Mouse (Mus musculus) CH12.LX (cell line): ENCODE results near the gene Olfr1316. TPM values are rescaled to one million over a fixed set of nuclear protein-coding genes. Genes with fewer than 3 reads are reported as not detected.

Source experiments
- DNase-seq: peaks from one replicate; pipeline ENCODE4 v3.0.0-alpha.2; 2013; ENCODE audit errors: extremely low read depth
- H3K27ac ChIP-seq: 2 replicates; pipeline ENCODE4 v1.5.1; 2012; ENCODE audit warnings: low read depth, mild to moderate bottlenecking, control low read depth, moderate library complexity; ENCODE audit not compliant: insufficient read depth
- H3K27me3 ChIP-seq: replicated peaks from 2 replicates; pipeline ENCODE3; 2012; ENCODE audit warnings: inconsistent platforms
- H3K36me3 ChIP-seq, 2 experiments: replicated peaks in 1 of 2; 2 replicates each; pipeline versions ENCODE3 to v1.6.1; 2012; ENCODE audit warnings: inconsistent platforms in 1 of 2, low read length in 1 of 2, mild to moderate bottlenecking in 1 of 2, mixed read lengths in 1 of 2, moderate library complexity in 1 of 2; ENCODE audit not compliant: control insufficient read depth in 1 of 2, insufficient read depth in 1 of 2
- H3K4me1 ChIP-seq, 2 experiments: 2 replicates each; pipeline ENCODE4 v1.6.1; 2012; ENCODE audit warnings: inconsistent platforms in 1 of 2, moderate library complexity in 1 of 2; ENCODE audit not compliant: insufficient read depth in 2 of 2, control insufficient read depth in 1 of 2
- H3K4me2 ChIP-seq: 2 replicates; pipeline ENCODE4 v1.6.1; 2012; ENCODE audit warnings: low read depth, mild to moderate bottlenecking, control low read depth; ENCODE audit not compliant: poor library complexity, insufficient read depth, severe bottlenecking
- H3K4me3 ChIP-seq, 3 experiments: fragments of 150-350 bp in 1 of 3; sonication (generic) in 1 of 3; replicated peaks in 1 of 3; 2 replicates each; pipeline versions ENCODE3 to v1.5.1; 2011 to 2012; ENCODE audit warnings: low read depth in 2 of 3, low read length in 2 of 3, mild to moderate bottlenecking in 2 of 3, moderate library complexity in 2 of 3, control low read depth in 1 of 3, improper control_type of control experiment in 1 of 3, inconsistent platforms in 1 of 3, mixed read lengths in 1 of 3; ENCODE audit not compliant: poor library complexity in 1 of 3
- H3K79me2 ChIP-seq: replicated peaks from 2 replicates; pipeline ENCODE4 v1.6.1; 2012; ENCODE audit warnings: mild to moderate bottlenecking, moderate library complexity; ENCODE audit not compliant: control insufficient read depth, poor library complexity, insufficient read depth, severe bottlenecking; ENCODE audit errors: extremely low read depth
- H3K9ac ChIP-seq: 2 replicates; pipeline ENCODE4 v1.6.1; 2012; ENCODE audit warnings: low read depth, mild to moderate bottlenecking, control low read depth, moderate library complexity; ENCODE audit not compliant: insufficient read depth
- H3K9me3 ChIP-seq: replicated peaks from 2 replicates; pipeline ENCODE3; 2012; ENCODE audit warnings: low read length, inconsistent platforms, mixed read lengths
- BHLHE40 ChIP-seq: IDR thresholded peaks from 2 replicates; pipeline ENCODE4 v1.6.1; 2011; ENCODE audit warnings: mild to moderate bottlenecking, low read depth, low read length, improper control_type of control experiment
- CHD2 ChIP-seq: IDR thresholded peaks from 2 replicates; pipeline ENCODE4 v1.6.1; 2011; ENCODE audit warnings: low read length, improper control_type of control experiment
- JUN ChIP-seq: IDR thresholded peaks from 2 replicates; pipeline ENCODE4 v1.6.1; 2011; ENCODE audit warnings: low read depth, mild to moderate bottlenecking, low read length, improper control_type of control experiment, moderate library complexity; ENCODE audit not compliant: insufficient read depth
- ZKSCAN1 ChIP-seq: IDR thresholded peaks from 2 replicates; pipeline ENCODE4 v1.6.1; 2012; ENCODE audit warnings: low read depth, inconsistent platforms, low read length, improper control_type of control experiment, borderline replicate concordance
- dilution Hi-C: fragments of 300-500 bp; cut with MboI; formaldehyde crosslinking; loops from 2 replicates; pipeline ENCODE4 v1.14.3; 2020; ENCODE audit warnings: low sequenced_read_pairs; ENCODE audit not compliant: extremely low pct_unique_long_range_greater_than_20kb, extremely low pct_ligation_motif_present
- in situ Hi-C: fragments of 300-500 bp; cut with MboI; formaldehyde crosslinking; loops from 3 replicates; pipeline ENCODE4 v1.14.3; 2019; ENCODE audit warnings: low sequenced_read_pairs, low pct_ligation_motif_present, low pct_unique_long_range_greater_than_20kb, mixed read lengths
- polyA plus RNA-seq: library from polyadenylated mRNA; unstranded; fragments of >175 nt; gene quantifications from 2 replicates; pipeline ENCODE4 v1.2.1, GENCODE M21; 2012; ENCODE audit warnings: low read depth; ENCODE audit not compliant: insufficient read length
- total RNA-seq, 2 experiments: library from RNA; depleted of rRNA; stranded (reverse); fragments of 300-350 nt in 1 of 2; fragments of >200 nt in 1 of 2; gene quantifications; 2 replicates each; pipeline ENCODE4 v1.2.3; 2012 to 2014

The Olfr1316 gene
- total and polyA plus RNA-seq, 3 experiments: not detected

DNA sequence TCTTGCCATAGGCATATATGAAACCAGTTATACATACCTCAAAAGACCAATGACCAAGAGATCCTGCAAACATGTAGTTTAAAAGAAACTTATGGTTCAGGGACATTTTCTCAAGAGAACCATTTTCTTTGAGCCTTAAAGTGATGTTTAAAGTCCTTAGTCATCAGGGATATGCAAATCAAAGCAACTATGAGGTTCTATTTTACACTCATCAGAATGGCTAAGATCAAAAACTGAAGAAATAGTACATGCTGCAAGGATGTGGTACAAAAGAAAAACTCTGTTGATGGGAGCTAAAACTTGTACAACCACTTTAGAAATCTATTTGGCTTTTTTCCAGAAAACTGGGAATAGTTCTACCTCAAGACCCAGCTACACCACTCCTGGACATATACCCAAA is 57.0 kb downstream of the Olfr1316 start, which contains the start of gene Olfr1313:
Gene Olfr1313 (minus strand): TSS at position 101 of the 400 bp plus-strand sequence.
- in situ Hi-C loops: no loop called here
- no peak for TF ChIP-seq ZKSCAN1
- no peak for TF ChIP-seq CHD2
- no peak for TF ChIP-seq JUN
- TF ChIP-seq BHLHE40: no peak
- TF ChIP-seq, all 38 proteins: peak for 0
- no peaks in the 10 kb centered on the region for H3K79me2 ChIP-seq
- H3K27me3 ChIP-seq: peaks cover 7% of the 10 kb centered on the region
- no peaks in the 10 kb centered on the region for H3K9me3 ChIP-seq
- dilution Hi-C loops: no loop called here
- no peak within 1 kb of the TSS for H3K4me3 ChIP-seq
- H3K4me2 ChIP-seq: no peak within 1 kb of the TSS
- no peak for DNase-seq
- H3K27ac ChIP-seq: no peak within 1 kb of the TSS
- H3K36me3 ChIP-seq: no peaks in the 10 kb centered on the region
- H3K9ac ChIP-seq: no peak within 1 kb of the TSS
- H3K4me1 ChIP-seq: no peaks in the 10 kb centered on the region

Other genes starting within 250 kb of the Olfr1316 start
- gene Olfr1306, start 218.7 kb downstream of the Olfr1316 start, total RNA-seq (2012; rRNA removed): not detected in 2 replicates
- not detected in 2 replicates for gene Olfr1306, start 218.7 kb downstream of the Olfr1316 start, total RNA-seq (2014; rRNA removed)
- not detected in 2 replicates for gene Olfr1306, start 218.7 kb downstream of the Olfr1316 start, polyA plus RNA-seq
- gene Olfr1307, start 185.5 kb downstream of the Olfr1316 start, total RNA-seq (2012; rRNA removed): not detected in 2 replicates
- not detected in 2 replicates for gene Olfr1307, start 185.5 kb downstream of the Olfr1316 start, total RNA-seq (2014; rRNA removed)
- gene Olfr1307, start 185.5 kb downstream of the Olfr1316 start, polyA plus RNA-seq: not detected in 2 replicates
- not detected in 2 replicates for gene Olfr1308, start 170.0 kb downstream of the Olfr1316 start, total RNA-seq (2012; rRNA removed)
- not detected in 2 replicates for gene Olfr1308, start 170.0 kb downstream of the Olfr1316 start, total RNA-seq (2014; rRNA removed)
- gene Olfr1308, start 170.0 kb downstream of the Olfr1316 start, polyA plus RNA-seq: not detected in 2 replicates
- not detected in 2 replicates for gene Olfr1309, start 144.7 kb downstream of the Olfr1316 start, total RNA-seq (2012; rRNA removed)
- gene Olfr1309, start 144.7 kb downstream of the Olfr1316 start, total RNA-seq (2014; rRNA removed): not detected in 2 replicates
- not detected in 2 replicates for gene Olfr1309, start 144.7 kb downstream of the Olfr1316 start, polyA plus RNA-seq
- gene Olfr1310, start 122.3 kb downstream of the Olfr1316 start, total RNA-seq (2012; rRNA removed): not detected in 2 replicates
- gene Olfr1310, start 122.3 kb downstream of the Olfr1316 start, total RNA-seq (2014; rRNA removed): not detected in 2 replicates
- gene Olfr1310, start 122.3 kb downstream of the Olfr1316 start, polyA plus RNA-seq: not detected in 2 replicates
- not detected in 2 replicates for gene Olfr1311, start 110.6 kb downstream of the Olfr1316 start, total RNA-seq (2012; rRNA removed)
- not detected in 2 replicates for gene Olfr1311, start 110.6 kb downstream of the Olfr1316 start, total RNA-seq (2014; rRNA removed)
- not detected in 2 replicates for gene Olfr1311, start 110.6 kb downstream of the Olfr1316 start, polyA plus RNA-seq
- gene Olfr1312, start 84.7 kb downstream of the Olfr1316 start, total RNA-seq (2012; rRNA removed): not detected in 2 replicates
- not detected in 2 replicates for gene Olfr1312, start 84.7 kb downstream of the Olfr1316 start, total RNA-seq (2014; rRNA removed)
- not detected in 2 replicates for gene Olfr1312, start 84.7 kb downstream of the Olfr1316 start, polyA plus RNA-seq
- gene Olfr1313, start 57.1 kb downstream of the Olfr1316 start, total RNA-seq (2012; rRNA removed): not detected in 2 replicates
- not detected in 2 replicates for gene Olfr1313, start 57.1 kb downstream of the Olfr1316 start, total RNA-seq (2014; rRNA removed)
- not detected in 2 replicates for gene Olfr1313, start 57.1 kb downstream of the Olfr1316 start, polyA plus RNA-seq
- gene Olfr1314, start 38.2 kb downstream of the Olfr1316 start, total RNA-seq (2012; rRNA removed): not detected in 2 replicates
- not detected in 2 replicates for gene Olfr1314, start 38.2 kb downstream of the Olfr1316 start, total RNA-seq (2014; rRNA removed)
- gene Olfr1314, start 38.2 kb downstream of the Olfr1316 start, polyA plus RNA-seq: not detected in 2 replicates
- not detected in 2 replicates for gene Olfr1315-ps1, start 19.5 kb downstream of the Olfr1316 start, total RNA-seq (2012; rRNA removed)
- not detected in 2 replicates for gene Olfr1315-ps1, start 19.5 kb downstream of the Olfr1316 start, total RNA-seq (2014; rRNA removed)
- not detected in 2 replicates for gene Olfr1315-ps1, start 19.5 kb downstream of the Olfr1316 start, polyA plus RNA-seq
- not detected in 2 replicates for gene Olfr1317, start 5.4 kb upstream of the Olfr1316 start, total RNA-seq (2012; rRNA removed)
- gene Olfr1317, start 5.4 kb upstream of the Olfr1316 start, total RNA-seq (2014; rRNA removed): not detected in 2 replicates
- gene Olfr1317, start 5.4 kb upstream of the Olfr1316 start, polyA plus RNA-seq: not detected in 2 replicates
- not detected in 2 replicates for gene Olfr1318, start 19.2 kb upstream of the Olfr1316 start, total RNA-seq (2012; rRNA removed)
- gene Olfr1318, start 19.2 kb upstream of the Olfr1316 start, total RNA-seq (2014; rRNA removed): not detected in 2 replicates
- gene Olfr1318, start 19.2 kb upstream of the Olfr1316 start, polyA plus RNA-seq: not detected in 2 replicates
- gene Lpcat4, start 104.5 kb upstream of the Olfr1316 start, total RNA-seq (2012; rRNA removed): 17.2 and 19.9 TPM in 2 replicates
- gene Lpcat4, start 104.5 kb upstream of the Olfr1316 start, total RNA-seq (2014; rRNA removed): 10.7 and 12.3 TPM in 2 replicates
- gene Lpcat4, start 104.5 kb upstream of the Olfr1316 start, polyA plus RNA-seq: 66.8 and 75.2 TPM in 2 replicates
- 0.04 TPM in 1 of 2 replicates, not detected in the other for gene Nutm1, start 124.3 kb upstream of the Olfr1316 start, total RNA-seq (2012; rRNA removed)
- not detected in 2 replicates for gene Nutm1, start 124.3 kb upstream of the Olfr1316 start, total RNA-seq (2014; rRNA removed)
- 0.08 TPM in 1 of 2 replicates, not detected in the other for gene Nutm1, start 124.3 kb upstream of the Olfr1316 start, polyA plus RNA-seq
- gene Nop10, start 126.9 kb upstream of the Olfr1316 start, total RNA-seq (2012; rRNA removed): 239 and 308 TPM in 2 replicates
- gene Nop10, start 126.9 kb upstream of the Olfr1316 start, total RNA-seq (2014; rRNA removed): 448 and 507 TPM in 2 replicates
- gene Nop10, start 126.9 kb upstream of the Olfr1316 start, polyA plus RNA-seq: 226 and 251 TPM in 2 replicates
- 10.5 and 14.8 TPM in 2 replicates for gene Slc12a6, start 130.8 kb upstream of the Olfr1316 start, total RNA-seq (2012; rRNA removed)
- gene Slc12a6, start 130.8 kb upstream of the Olfr1316 start, total RNA-seq (2014; rRNA removed): 7.8 and 8.2 TPM in 2 replicates
- gene Slc12a6, start 130.8 kb upstream of the Olfr1316 start, polyA plus RNA-seq: 9.1 and 10.5 TPM in 2 replicates
- gene Gm21985, start 131.3 kb upstream of the Olfr1316 start, total RNA-seq (2012; rRNA removed): not detected in 2 replicates
- gene Gm21985, start 131.3 kb upstream of the Olfr1316 start, total RNA-seq (2014; rRNA removed): 0.51 TPM in 1 of 2 replicates, not detected in the other
- gene Gm21985, start 131.3 kb upstream of the Olfr1316 start, polyA plus RNA-seq: not detected in 2 replicates
- 108 and 117 TPM in 2 replicates for gene Emc4, start 233.1 kb upstream of the Olfr1316 start, total RNA-seq (2012; rRNA removed)
- gene Emc4, start 233.1 kb upstream of the Olfr1316 start, total RNA-seq (2014; rRNA removed): 81.3 and 86.8 TPM in 2 replicates
- 125 and 135 TPM in 2 replicates for gene Emc4, start 233.1 kb upstream of the Olfr1316 start, polyA plus RNA-seq
- gene Katnbl1, start 244.2 kb upstream of the Olfr1316 start, total RNA-seq (2012; rRNA removed): 9.7 and 12.6 TPM in 2 replicates
- 39.8 and 47.1 TPM in 2 replicates for gene Katnbl1, start 244.2 kb upstream of the Olfr1316 start, total RNA-seq (2014; rRNA removed)
- 20.1 TPM in 2 replicates for gene Katnbl1, start 244.2 kb upstream of the Olfr1316 start, polyA plus RNA-seq